Mouse (Mus musculus): ENCODE results near the gene Hoxa5. TPM values are rescaled to one million over a fixed set of nuclear protein-coding genes. Genes with fewer than 3 reads are reported as not detected.

The Hoxa5 gene
- polyA plus RNA-seq, 1 experiment = 5.3 TPM

DNA sequence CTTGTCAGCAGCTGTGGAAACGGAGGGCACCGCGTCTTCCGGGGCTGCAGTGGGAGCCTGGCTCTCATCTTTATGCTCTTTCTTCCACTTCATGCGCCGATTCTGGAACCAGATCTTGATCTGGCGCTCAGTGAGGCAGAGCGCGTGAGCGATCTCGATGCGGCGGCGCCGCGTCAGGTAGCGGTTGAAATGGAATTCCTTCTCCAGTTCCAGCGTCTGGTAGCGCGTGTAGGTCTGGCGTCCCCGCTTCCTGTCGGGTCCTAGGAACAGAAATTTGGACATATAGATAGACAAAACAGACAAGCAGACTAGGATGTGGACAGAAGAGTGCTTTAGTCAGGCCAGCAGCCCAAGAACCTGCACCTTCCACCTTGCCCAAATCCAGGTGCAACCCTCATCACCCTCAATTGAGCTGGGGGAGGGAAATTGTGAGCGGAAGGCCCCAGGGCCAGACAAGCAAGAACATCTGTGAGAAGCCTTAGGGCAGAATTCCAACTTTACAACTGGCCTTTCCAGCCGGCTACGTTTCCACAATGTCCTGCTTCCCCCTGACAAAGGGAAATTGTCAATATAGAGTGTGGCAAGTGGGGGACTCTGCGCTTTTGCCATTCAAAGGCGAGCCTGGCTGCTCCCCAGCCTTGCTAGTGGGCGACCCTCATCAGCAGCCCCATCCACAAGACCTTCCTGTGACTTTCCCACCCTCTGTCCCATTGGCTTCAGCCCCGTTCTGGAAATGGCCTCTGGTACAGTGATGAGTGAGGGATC, 11.6 kb upstream of the Hoxa5 start:
- DNase-seq (ENCODE audit: low read depth) = no peak

DNA sequence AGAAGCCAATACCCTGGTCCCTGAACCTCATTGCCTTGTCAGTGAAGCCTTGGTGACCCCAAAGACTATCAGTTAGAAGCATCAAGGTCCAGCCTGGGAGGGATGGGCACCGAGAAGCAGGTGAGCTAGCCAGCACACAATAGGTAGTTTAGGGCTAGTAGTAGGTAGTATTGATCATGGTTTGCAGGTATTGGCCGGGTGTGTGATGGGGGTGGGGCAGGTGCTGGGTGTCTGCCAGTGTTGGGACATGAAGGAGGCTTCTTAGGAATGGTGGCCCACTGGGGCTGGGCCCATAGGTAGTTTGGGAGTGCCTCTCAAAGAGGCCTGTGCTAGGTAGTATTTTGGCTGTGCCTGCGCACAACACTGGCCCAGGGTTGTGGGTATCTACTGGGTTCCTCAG, 10.7 kb upstream of the Hoxa5 start:
- DNase-seq (ENCODE audit: low read depth) = no peak

DNA sequence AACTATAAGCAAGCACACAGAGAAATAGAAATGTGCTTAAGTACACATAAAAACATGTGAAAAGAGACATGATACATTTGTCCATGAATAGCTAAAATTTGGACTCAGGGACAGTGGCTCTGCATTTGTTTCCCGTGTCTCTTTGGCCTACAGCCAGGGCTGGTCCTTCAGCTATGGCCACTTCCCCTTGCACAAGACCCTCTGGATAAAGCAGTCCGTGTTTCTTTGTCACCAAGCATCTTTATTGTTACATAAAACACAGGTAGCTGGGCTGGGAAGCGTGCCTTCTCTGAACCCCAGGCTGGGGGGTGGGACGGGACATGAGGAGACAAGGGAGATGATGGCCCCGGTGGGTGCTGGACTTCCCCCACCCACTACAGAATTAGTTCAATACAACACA, 9.9 kb upstream of the Hoxa5 start:
- DNase-seq (ENCODE audit: low read depth) = no peak

DNA sequence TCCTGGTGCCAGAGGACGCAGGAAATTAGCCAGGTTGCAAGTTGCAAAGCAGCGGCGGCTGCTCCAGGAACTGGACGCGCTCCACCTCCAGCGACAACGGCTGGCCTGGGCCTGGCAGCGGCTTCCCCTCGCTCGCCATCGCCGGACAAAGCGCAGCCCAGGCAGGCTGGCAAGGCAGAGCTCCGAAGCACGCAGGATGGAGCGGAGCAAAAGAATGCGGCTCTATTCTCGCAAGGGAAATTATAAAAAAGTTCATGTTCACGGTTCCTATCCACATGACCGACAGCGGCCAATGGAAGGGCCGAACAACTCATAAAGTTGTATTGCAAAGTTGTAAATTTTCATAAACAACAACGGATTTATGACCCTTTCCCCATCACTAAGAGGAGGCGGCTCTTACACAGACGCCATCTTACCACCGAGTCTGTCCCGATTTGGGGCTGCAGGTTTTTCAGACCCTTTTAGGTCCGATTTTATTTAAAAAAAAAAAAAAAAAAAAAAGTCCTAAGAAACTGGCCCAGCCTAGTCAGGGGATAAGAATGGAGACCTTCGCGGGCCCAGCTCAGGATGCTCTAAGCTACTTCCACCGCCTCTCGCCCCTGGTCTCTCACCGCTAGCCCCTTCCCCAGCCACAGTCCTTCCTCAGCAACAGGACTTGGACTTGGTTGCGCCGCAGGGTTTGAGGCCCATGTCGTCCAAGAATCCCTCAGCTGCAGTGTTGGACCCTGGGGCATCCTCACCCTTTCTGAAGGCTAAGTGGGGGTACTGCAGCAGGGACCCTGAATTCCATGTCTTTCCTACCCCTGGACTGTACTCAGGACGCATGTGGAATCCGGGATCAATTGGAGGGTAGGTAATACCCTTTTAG, 9.0 kb upstream of the Hoxa5 start, which contains the start of the genes Hoxa3 and Gm28308:
Gene Hoxa3 (minus strand): TSS at position 218 of the 868 bp plus-strand sequence.
Gene Gm28308 (minus strand): TSS at position 221 of the 868 bp plus-strand sequence.
- DNase-seq (ENCODE audit: low read depth) = no peak

DNA sequence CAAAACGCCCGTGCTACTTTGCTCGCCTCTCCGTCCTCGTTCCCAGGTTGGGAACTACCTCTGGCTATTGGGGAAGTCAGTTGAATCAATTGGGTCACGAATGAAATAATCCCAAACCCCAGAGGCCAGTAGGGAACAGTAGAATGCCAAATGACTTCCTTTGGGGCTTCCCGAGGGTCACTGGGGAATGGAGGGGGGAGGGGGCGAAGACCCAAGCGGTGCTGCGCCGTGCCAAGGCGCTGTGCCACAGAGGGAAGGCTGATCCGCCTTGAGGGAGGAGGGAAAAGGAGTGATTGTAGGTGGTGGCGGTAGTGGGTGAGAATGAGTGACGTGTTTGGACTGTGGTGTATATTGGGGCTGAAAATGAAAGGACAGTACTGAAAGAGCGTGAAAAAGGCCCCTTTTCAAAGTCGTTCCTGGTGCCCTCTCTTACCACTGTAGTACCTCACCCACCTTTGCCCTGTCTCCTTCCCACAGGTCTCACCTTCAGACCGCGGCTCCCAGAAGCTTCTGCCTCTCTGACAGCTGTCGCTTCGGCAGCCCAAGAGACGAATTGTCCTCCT, 8.2 kb upstream of the Hoxa5 start:
- no peak for DNase-seq (ENCODE audit: low read depth)

DNA sequence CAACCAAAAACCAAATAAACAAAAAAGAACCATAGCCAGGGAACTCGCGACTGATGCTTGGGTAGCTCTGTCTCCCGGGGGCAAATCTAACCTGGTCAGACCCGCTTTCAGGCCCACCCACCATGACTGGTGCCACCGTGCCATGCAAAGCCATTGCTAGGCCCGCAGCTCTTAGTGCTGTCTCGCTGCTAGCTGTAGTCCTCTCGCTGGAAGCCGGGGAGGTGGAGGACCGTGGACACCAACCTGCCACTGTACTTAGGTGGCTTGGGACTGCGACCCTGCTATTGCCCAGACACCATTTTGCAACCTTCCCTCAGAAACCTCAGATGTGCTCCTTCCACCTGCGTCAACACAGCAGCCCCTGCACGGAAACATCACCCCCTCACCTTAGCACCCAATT, 7.6 kb upstream of the Hoxa5 start:
- no peak for DNase-seq (ENCODE audit: low read depth)

DNA sequence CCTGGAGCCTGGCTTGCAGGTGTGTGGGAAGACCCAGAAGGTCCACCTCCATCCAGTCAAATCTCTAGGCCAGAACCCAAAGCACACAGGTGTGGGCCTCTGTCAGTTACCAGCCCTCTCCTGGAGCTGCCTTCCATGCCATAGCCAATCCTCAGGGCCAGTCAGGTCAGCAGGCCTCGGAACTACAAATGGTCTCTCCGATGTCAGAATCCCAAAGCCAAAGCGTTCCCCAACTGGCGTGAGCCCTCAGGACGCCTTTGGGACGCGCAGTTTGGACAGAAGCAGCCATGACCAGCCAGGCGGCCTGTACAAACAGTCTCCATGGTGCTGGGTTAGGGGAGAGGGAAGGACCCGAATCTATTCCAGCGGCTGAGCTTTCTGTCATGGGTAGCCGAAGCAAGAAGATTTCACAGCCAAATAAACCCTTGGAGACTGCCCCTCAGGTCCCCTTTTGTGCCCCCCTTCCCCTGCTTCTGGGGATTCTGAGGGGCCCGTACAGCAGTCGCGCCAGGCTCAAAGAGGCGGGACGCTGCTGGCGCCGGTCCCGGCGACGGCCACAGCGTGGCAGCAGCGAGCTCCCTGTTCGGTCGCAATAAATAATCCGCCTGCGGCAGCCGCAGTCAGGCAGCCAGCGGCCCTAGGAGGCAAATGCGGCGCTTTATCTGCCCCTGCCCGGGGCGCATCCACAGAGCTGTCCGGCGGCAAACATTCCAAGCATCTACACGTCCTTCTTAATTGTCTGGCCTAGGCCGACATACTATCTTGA, 7.0 kb upstream of the Hoxa5 start:
- DNase-seq (ENCODE audit: low read depth) = no peak

DNA sequence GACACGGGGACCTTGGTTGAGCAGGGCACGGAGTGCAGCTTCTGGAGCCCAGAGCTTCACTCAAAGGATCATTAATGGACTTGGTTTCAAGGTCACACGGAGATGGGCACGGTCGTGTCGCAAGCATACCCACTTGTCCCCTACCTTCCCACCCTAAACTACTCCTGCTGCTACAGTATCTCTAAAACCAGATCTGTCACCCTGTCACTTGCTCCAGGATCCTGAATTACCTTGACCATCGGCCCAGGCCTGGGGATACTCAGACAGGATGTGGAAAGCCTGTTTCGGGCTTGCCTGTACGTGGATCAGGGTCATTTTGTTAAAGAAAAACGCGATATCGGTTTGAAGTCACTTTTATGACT, 5.3 kb upstream of the Hoxa5 start:
- DNase-seq (ENCODE audit: low read depth) = no peak

DNA sequence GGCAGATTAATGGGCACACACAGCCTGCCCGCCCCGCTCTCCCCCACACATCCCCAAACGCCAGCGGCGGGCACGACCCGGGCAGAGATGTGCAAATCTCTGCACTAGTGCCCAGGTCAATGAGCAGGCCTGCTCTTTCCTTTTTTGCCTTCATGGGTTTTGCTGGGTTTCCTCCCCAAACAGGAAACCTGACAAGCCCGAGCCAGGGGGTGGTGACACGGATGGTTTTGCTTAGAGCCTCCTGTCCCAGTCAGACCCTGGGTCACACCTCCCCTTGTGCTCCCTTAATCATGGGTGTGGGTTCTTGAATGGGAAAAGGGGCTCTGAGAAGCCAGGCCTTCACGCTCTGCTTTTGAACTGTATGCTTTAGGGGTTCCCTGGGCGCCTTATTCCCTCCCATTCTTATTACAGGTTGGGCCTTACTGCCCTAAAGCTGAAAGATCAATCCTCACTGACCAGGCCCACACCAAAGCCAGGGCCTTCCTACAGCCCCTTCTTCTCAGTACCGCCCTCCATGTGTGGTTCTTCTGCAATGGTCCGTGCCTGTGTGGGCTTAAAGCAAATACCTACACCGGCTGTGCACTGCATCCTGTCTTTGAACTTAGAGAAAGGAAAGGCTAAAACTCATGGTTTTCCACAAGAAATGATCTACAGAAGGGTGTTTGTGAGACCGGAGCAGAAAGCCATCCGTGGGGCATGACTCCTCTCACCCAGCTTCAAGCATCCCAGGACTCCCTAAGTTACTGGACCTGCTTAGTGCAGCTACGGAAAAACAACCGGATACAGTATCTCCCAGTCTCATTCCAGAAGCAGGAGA, 4.7 kb upstream of the Hoxa5 start:
- DNase-seq (ENCODE audit: low read depth) = no peak

DNA sequence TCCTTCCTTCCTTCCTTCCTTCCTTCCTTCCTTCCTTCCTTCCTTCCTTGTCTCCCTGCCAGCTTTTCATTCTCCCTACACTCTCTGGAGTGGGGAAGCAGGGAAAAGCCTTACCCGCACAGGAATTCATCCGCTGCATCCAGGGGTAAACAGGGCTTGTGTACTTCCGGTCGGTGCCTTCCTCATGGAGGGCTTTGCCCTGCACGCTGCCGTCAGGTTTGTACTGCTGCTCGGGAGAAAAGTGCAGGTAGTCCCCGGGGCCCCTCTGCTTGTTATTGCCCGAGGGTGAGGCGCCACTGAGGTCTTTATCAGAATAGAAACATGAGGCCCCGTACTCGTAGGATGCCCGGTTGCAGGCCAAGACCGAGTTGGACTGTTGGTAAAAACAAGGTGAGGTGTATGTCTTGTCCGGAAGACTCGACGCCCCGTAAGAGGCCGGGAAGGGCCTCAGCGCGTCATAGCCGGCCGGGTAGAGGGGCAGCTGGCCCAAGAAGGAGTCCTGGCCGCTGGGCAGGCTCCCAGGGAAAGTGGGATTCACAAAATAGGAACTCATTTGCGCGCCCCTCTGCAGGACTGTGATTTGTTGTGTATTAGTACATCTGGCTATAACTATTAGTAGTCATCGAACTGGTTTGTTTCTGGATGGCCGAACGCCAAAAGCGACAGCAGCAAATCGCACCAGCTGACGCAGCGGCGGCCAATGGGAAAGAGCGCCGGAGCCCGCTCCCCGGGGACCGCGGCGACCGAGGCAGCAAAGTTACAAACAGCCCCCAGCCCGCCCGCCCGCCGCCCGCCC, 3.9 kb upstream of the Hoxa5 start, which contains the start of gene Hoxa6:
Gene Hoxa6 (minus strand): TSS at position 651 of the 796 bp plus-strand sequence.
- no peak for DNase-seq (ENCODE audit: low read depth)

DNA sequence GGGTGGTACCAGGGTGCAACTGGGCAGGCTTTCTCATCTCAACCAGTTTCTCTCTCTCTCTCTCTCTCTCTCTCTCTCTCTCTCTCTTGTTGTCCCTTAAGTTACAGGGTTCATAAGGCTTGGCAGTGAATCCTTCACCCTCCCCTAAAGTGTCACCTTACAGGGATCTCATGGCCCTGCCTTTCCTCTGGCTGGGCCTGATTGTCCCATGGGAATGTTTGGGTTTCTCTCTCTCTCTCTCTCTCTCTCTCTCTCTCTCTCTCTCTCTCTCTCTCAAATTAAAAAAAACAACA, 3.2 kb upstream of the Hoxa5 start:
- no peak for DNase-seq (ENCODE audit: low read depth)

DNA sequence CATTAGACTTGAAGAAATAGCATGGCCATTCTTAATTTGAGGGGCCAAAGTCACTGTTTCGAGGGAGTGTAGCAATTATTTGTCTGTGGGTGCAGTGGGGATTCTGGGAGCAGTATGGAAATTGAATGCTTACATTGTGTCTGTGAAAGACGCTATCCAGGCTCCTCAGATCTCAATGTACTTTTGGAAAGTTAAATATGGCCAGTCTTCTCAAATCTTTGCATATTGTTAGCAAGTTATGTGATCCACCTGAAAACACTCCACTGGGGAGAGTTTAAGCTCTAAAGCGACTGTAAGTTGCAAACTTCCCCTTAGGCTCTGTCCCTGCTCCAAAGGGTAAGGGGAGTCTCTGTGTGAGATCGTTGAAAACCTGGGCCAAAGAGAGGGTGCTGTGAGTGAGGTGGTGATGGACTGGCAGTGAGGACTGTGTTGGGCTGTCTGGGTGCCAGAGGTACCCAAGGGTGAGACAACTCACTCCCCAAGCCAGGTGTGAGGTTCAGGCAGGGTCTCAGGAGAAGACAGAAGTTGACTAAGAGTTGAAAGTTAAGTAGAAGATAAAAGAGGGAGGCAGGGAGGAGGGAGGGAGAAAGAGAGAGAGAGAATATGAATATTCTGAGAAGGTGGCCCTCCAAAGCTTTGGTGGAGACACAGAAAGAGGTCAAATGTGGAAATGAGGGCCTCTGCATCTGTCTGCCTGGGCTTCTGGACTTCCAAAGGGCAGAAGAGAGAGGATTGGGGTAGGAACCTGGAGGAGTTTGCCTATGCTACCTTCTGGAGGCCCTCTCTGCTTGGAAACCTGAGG, 2.7 kb upstream of the Hoxa5 start:
- no peak for DNase-seq (ENCODE audit: low read depth)

DNA sequence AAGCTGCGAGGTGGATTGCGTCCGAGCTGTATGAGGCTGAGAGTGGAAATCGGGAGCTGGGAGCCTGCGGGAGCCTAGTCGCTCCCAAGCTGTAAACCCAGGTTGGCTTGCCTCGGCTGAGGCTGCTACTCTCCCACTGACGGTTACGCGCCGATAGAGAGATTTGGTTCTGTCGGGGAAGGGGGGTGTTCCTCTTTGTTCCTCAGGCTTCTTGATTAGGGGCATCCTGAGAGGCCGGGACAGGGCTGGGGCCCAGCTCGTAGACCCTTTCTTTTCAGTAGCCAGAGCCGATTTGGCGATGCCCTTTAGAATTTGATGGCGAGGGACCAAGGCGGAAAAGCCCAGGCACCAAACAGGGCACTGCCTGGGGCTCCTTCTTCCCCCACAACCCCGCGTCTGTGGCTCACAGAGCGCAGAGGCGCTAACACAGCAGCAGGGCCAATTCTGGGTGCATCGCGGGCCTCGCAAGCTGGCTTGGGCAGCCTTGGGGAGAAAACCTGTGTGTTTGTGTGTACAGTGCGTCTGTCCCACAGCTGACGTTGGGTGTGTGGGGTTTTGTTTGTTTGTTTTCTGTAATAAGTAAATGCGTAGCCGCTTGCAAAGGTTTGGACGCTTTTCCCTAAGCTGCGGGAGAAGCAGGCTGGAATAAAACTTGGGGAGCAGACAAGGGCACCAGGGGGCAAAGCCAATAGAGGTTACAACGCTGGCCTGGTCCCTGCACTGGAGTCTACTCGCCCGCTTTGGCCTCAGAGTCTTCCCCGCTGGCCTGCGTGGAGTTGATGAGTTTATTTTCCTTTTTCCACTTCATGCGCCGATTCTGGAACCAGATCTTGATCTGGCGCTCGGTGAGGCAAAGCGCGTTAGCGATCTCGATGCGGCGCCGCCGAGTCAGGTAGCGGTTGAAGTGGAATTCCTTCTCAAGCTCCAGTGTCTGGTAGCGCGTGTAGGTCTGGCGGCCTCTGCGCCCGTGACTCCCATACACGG, 1.5 kb upstream of the Hoxa5 start:
- no peak for DNase-seq (ENCODE audit: low read depth)

DNA sequence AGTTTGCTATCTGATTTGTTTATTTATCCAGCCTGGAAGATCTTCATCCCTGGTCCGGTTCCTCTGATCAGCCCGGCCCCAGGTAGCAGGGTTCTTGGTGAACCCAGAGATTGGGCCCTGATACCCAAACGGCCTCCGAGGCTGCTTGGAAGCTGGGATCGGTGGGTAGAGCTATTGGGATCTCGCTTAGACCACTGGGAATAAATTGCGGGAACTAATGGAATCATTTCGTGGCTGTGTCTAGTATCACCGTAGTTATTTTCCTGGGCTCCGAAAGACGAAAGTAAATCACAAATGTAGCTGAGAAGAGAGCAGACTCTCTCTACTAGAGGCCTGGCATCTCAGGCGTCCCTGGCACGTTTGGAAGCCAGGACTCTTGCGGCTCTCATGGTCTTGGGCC, 834 bp upstream of the Hoxa5 start:
- no peak for DNase-seq (ENCODE audit: low read depth)

DNA sequence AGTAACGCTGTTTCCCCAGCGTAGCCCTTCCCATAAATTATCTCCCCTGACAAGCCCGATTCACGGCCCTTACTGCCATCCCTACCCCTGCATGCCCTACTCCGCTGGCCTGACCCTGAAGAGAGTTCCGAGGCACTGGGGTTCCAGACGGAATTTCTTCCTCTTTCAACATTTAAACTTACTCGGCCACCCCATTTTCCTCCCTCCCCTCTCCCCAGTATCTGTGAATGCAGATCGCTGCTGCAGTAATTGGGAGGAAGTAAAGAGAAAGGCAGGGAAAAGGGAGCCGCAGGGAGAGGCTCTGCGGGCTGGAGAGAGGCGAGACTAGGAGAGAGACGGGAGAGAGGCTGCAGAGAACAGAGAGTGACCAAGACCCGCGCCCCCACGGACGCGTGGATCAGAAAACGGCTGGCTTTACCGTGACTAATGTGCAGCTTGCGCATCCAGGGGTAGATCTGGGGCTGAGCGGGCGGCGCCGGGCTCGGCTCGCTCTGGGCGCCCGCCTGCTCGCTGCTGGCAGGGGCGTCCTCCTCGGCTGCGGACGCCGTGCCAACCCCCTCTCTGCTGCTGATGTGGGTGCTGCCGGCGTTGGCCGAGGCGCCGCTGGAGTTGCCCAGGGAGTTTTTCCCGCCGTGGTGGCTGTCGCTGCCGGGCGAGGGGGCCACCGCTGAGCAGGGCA, 877 bp downstream of the Hoxa5 start:
- DNase-seq (ENCODE audit: low read depth) = no peak

DNA sequence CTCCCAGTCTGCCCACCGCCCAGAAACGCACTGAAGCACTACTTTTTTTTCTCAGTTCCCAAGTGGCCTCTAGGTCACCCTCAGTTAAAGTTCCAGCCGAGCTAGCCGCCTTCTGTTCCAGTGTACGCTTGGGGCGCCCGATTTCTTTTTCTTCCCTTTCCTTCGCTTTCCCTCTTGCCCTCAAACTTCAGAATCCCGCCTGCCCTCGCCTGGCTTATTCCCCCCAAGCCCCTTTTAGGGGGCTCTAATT, 1.3 kb downstream of the Hoxa5 start:
- no peak for DNase-seq (ENCODE audit: low read depth)

DNA sequence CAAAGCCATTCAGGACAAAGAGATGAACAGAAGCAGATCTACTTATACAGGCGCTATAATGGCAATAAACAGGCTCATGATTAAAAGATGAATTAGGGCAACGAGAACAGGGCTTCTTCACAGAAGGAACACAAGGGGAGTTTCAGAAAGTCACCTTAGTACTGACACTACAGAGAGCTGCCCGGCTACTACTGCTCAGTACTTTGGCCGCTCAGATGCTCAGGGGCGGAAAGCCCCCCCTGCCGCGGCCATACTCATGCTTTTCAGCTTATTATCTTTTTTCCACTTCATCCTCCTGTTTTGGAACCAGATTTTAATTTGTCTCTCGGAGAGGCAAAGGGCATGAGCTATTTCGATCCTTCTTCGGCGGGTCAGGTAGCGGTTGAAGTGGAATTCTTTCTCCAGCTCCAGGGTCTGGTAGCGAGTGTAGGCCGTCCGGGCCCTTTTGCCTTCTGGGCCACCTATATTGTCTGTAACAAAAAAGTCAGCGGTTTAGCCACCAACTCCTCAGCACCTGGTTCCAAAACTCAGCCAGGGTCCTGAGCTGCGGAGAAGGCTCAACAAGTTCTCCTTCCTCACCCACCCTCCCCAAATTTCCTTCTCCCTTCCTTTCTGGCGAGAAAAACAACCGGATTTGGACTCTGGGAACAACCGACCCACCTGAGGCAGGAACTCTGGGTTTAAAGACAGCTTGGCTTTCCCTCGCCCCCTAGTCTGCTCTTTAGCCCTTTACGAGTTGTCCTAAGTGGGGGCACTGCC, 1.8 kb downstream of the Hoxa5 start:
- no peak for DNase-seq (ENCODE audit: low read depth)

All from gonadal fat pad, adult 2 months (tissue).